Mouse (Mus musculus) lung, postnatal 0 days (tissue): Measurements from ENCODE around the gene Hectd1. TPM values are rescaled to one million over a fixed set of nuclear protein-coding genes. Genes with fewer than 3 reads are reported as not detected.

ENCODE experiments used
- ATAC-seq: fragments of 200-750 bp; cut with Nextera tagmentation; 2 replicates; pipeline ENCODE4 v1.8.0; 2017; ENCODE audit warnings: moderate library complexity
- DNase-seq: peaks from one replicate; pipeline ENCODE4 v3.0.0-alpha.2; 2016; ENCODE audit warnings: low spot score
- H3K27ac ChIP-seq: fragments of 300-500 bp; sonication (generic); 2 replicates; pipeline ENCODE4 v1.5.1; 2014; ENCODE audit warnings: antibody characterized with exemption, mild to moderate bottlenecking, low read length, mixed read lengths
- H3K27me3 ChIP-seq: fragments of 300-500 bp; sonication (generic); replicated peaks from 2 replicates; pipeline ENCODE4 v1.6.1; 2014; ENCODE audit warnings: low read length, mixed read lengths; ENCODE audit not compliant: insufficient read depth
- H3K36me3 ChIP-seq: fragments of 300-500 bp; sonication (generic); 2 replicates; pipeline ENCODE4 v1.6.1; 2014; ENCODE audit warnings: low read length, mixed read lengths; ENCODE audit not compliant: insufficient read depth
- H3K4me1 ChIP-seq: fragments of 300-500 bp; sonication (generic); 2 replicates; pipeline ENCODE4 v1.6.1; 2014; ENCODE audit warnings: antibody characterized with exemption, low read depth, low read length, mixed read lengths; ENCODE audit not compliant: insufficient read depth
- H3K4me2 ChIP-seq: fragments of 300-500 bp; sonication (generic); replicated peaks from 2 replicates; pipeline ENCODE4 v1.6.1; 2014; ENCODE audit warnings: low read depth, mild to moderate bottlenecking, low read length, moderate library complexity, mixed read lengths
- H3K4me3 ChIP-seq: fragments of 300-500 bp; sonication (generic); 2 replicates; pipeline ENCODE4 v1.5.1; 2014; ENCODE audit warnings: low read depth, low read length
- H3K9ac ChIP-seq: fragments of 300-500 bp; sonication (generic); replicated peaks from 2 replicates; pipeline ENCODE4 v1.6.1; 2014; ENCODE audit warnings: low read depth, mild to moderate bottlenecking
- H3K9me3 ChIP-seq: fragments of 300-500 bp; sonication (generic); 2 replicates; pipeline ENCODE4 v1.6.1; 2016; ENCODE audit warnings: low read length, mixed read lengths
- CTCF ChIP-seq: IDR thresholded peaks from 2 replicates; pipeline ENCODE4 v1.5.1; 2016; ENCODE audit warnings: antibody characterized with exemption, mild to moderate bottlenecking
- EP300 ChIP-seq: IDR thresholded peaks from 2 replicates; pipeline ENCODE4 v1.6.1; 2016; ENCODE audit warnings: antibody characterized with exemption, mild to moderate bottlenecking, control low read depth
- WGBS: fragments of 180-500 bp; shearing (Covaris S2); extraction: QIAGEN DNeasy Blood & Tissue Kit; methylation state at CpG from one replicate; pipeline ENCODE4 v1.1.7; 2014; 5-methylcytosine and 5-hydroxymethylcytosine counted together
- polyA plus RNA-seq: library from polyadenylated mRNA; unstranded; fragments of >200 nt; fragmentation: Nextera tagmentation; extraction: Ambion mirVana; gene quantifications from 2 replicates; pipeline ENCODE4 v1.2.1, GENCODE M21; 2015

The Hectd1 gene
- polyA plus RNA-seq, 1 experiment from 2014 or later = 27.5 TPM

DNA sequence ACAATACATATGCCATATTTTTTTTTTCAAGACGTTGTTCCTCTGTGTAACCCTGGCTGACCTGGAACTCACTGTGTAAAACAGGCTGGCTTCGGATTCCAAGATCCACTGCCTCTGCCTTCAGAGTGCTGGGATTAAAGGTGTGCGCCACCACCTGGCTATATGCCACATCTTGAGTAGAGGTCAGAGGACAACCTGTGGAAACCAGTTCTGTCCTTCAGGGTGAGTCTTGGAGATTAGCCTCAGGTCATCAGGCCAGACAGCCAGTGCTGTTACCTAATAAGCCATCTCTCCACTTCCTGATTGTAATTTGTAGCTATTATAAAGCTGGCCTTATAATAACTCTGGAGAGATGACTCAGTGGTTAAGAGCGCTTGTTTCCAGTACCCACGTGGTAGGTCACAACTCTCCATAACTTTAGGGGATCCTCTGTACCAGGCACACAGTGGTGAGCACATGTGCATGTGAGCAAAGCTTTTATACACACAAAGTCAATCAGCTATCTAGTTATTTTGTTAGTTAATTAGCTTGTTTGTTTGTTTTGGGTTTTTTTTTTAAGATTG, 122.6 kb downstream of the Hectd1 start:
- 67% methylated on average over 5 of the region's 5 CpGs for WGBS
- Histone ChIP-seq H3K4me2 (no peak overlapping the region), H3K27ac (no peak overlapping the region), H3K4me1 (no peaks in the 10 kb centered on the region), H3K27me3 (no peaks in the 10 kb centered on the region), H3K9me3 (no peaks in the 10 kb centered on the region), H3K4me3 (no peak overlapping the region), H3K9ac (no peak overlapping the region), H3K36me3 (no peaks in the 10 kb centered on the region; the same call in 1 of the 2 replicates)
- ATAC-seq (no peak), DNase-seq (no peak)
- TF ChIP-seq CTCF = no peak
- TF ChIP-seq EP300 = no peak

DNA sequence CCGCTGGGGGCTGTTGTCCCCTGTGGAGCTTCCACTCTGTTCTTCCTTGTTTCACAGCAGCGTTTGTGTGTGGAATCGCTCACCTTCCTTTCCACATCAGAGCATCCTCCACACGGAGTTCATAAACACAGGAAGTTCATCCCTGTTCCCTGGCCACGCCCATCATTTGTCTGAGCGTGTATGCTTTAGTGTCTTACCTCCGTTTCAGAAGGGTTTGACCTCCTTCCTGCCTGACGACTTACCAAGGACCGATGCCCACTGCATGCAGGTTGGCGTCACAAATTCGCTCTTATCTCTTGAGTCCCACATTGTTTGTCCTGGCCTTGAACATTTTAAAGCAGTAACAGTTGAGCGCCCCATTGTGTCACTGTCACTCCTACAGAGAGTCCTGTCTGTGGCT, 123.6 kb downstream of the Hectd1 start:
- Histone ChIP-seq H3K36me3 (no peaks in the 10 kb centered on the region; the same call in 1 of the 2 replicates), H3K27me3 (no peaks in the 10 kb centered on the region), H3K4me2 (no peak overlapping the region), H3K4me3 (no peak overlapping the region), H3K27ac (no peak overlapping the region; the same call in 1 of the 2 replicates), H3K9me3 (no peaks in the 10 kb centered on the region), H3K4me1 (no peaks in the 10 kb centered on the region), H3K9ac (no peak overlapping the region)
- ATAC-seq (peak; percentile 74), DNase-seq (peak; percentile 59)
- TF ChIP-seq EP300 (peak; percentile 94), CTCF (0 out of 2 replicates have a peak, but pooled peaks have one; percentile 15)
- WGBS = 50% methylated on average over 12 of the region's 12 CpGs

DNA sequence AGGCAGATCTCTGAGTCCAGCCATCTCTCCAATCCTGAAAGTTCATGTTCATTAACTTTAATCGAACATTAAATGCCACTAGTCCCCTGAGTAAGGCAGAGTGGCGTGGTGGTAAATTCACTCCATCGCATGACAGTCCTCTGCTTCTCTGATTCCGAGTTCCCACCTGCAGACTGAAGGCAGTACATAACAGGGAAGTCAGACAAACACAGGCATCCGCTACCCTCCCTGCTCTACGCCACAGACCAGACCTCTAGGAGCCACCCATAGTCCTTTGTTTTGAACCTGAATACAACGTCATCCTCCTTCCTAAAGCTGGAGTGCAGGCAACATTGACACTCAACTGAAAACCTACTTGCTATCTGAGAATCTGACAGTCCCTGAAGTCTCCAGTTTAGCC, 124.8 kb downstream of the Hectd1 start:
- no peak for DNase-seq
- ATAC-seq = peak; percentile 49
- peak; percentile 53; the same call in 1 of the 2 replicates for TF ChIP-seq EP300
- no peak for TF ChIP-seq CTCF
- H3K27ac ChIP-seq = peak overlapping the region; percentile 32; the same call in 1 of the 2 replicates
- H3K4me1 ChIP-seq = no peaks in the 10 kb centered on the region
- no peak overlapping the region for H3K4me2 ChIP-seq
- no peaks in the 10 kb centered on the region; the same call in 1 of the 2 replicates for H3K36me3 ChIP-seq
- H3K9me3 ChIP-seq = no peaks in the 10 kb centered on the region
- no peak overlapping the region for H3K9ac ChIP-seq
- H3K27me3 ChIP-seq = no peaks in the 10 kb centered on the region
- H3K4me3 ChIP-seq = no peak overlapping the region
- 66% methylated on average over 7 of the region's 7 CpGs for WGBS

DNA sequence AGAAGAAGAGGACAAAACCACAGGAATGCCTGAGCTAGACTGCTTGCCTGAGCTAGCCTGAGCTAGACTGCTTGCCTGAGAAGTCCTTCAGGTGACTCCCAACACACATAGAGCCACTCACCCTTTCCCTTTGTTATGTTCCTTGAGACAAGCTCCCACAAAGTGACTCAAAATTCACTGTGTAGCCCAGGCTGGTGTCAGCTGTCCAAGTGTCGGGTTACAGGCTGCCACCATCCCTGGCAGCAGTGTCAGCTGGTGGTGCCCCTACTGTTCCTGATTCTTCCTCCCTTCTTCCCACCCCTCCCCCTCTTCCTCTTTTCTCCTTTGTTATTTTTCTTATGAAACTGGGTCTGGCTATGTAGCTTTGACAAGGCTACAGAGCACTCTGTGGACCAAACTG, 125.5 kb downstream of the Hectd1 start:
- no peak for DNase-seq
- 36% methylated on average over 1 of the region's 1 CpGs for WGBS
- H3K27me3 ChIP-seq = no peaks in the 10 kb centered on the region

DNA sequence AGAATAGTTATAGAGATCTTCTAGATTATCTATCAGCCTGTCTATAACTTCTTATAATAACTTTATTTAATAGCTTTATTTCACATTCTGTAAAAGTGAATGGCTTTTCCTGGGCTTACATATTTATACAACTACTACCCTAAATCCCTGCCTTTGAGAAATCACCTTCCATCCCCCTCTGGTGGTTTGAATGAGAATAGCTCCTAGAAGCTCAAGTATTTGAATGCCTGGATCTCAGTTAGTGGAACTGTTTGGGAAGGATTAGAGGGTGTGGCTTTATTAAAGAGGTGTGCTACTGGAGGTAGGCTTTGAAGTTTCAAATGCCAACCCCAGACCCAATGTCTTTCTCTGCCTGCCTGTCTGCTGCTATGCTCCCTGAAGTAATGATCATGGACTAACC, 127.6 kb downstream of the Hectd1 start:
- Histone ChIP-seq H3K4me3 (no peak overlapping the region), H3K9me3 (no peaks in the 10 kb centered on the region), H3K9ac (no peak overlapping the region), H3K36me3 (no peaks in the 10 kb centered on the region; the same call in 1 of the 2 replicates), H3K27ac (no peak overlapping the region), H3K4me1 (no peaks in the 10 kb centered on the region), H3K27me3 (no peaks in the 10 kb centered on the region), H3K4me2 (no peak overlapping the region)
- DNase-seq = no peak
- TF ChIP-seq CTCF = peak; percentile 45
- no peak for TF ChIP-seq EP300
- no peak for ATAC-seq

More for the DNA sequence above, 125.5 kb downstream of the Hectd1 start:
- no peak for ATAC-seq
- H3K9ac ChIP-seq = no peak overlapping the region
- no peak for TF ChIP-seq CTCF
- TF ChIP-seq EP300 = no peak
- no peaks in the 10 kb centered on the region for H3K9me3 ChIP-seq
- H3K27ac ChIP-seq = 0 out of 2 replicates have a peak overlapping the region, but pooled peaks have one; percentile 3
- H3K36me3 ChIP-seq = no peaks in the 10 kb centered on the region; the same call in 1 of the 2 replicates
- H3K4me2 ChIP-seq = no peak overlapping the region
- no peak overlapping the region for H3K4me3 ChIP-seq
- H3K4me1 ChIP-seq = no peaks in the 10 kb centered on the region

GRCm38 (mm10) chr12:51699623-51700393, 129.5 kb downstream of the Hectd1 start:
- WGBS = 40% methylated on average over 8 of the region's 8 CpGs
- DNase-seq (peak; percentile 57), ATAC-seq (peak; percentile 79)
- no peak overlapping the region for H3K9ac ChIP-seq
- H3K36me3 ChIP-seq = no peaks in the 10 kb centered on the region; the same call in 1 of the 2 replicates
- H3K4me1 ChIP-seq = no peaks in the 10 kb centered on the region
- no peak overlapping the region for H3K4me3 ChIP-seq
- peak overlapping the region; percentile 1; the same call in 1 of the 2 replicates for H3K27ac ChIP-seq
- no peaks in the 10 kb centered on the region for H3K27me3 ChIP-seq
- H3K9me3 ChIP-seq = no peaks in the 10 kb centered on the region
- no peak for TF ChIP-seq EP300
- no peak; the same call in 1 of the 2 replicates for TF ChIP-seq CTCF
- no peak overlapping the region for H3K4me2 ChIP-seq
